Mouse (Mus musculus) megakaryocyte, embryonic 14.5 days (primary cell): ENCODE results near the gene Gna12.

Experiments used
- FLI1 ChIP-seq: IDR thresholded peaks from 2 replicates; pipeline ENCODE4 v1.6.1; 2012; ENCODE audit warnings: low read length, inconsistent platforms, mixed read lengths
- GATA1 ChIP-seq: IDR thresholded peaks from 3 replicates; pipeline ENCODE4 v1.6.1; 2012; ENCODE audit warnings: mixed read lengths, low read length, inconsistent platforms, borderline replicate concordance

DNA sequence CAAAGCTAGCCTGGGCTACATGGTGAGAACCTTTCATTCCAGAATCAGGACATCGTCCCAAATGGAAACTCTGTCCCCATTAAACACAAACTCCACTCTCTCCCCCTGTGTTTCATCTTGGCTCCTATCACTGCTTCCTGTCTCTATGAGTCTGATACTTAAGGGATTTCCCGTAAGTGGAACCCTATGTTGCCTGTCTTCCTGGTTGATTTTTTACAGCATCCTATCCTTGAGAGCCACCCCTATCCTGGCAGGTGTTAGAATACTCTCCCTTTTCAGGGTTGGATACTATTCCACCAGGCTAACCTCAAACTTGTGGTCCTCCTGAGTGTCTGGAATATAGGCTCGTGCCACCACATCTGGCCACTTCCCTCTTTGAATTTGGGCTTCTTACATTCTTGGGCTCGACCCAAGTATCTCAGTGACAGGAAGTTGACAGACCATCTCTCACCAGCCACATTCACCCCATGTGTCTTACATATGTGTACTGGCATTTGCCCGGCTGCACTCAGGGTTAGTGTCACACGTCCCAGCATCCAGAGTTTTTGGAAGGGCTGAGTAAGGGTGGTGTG, 43.6 kb upstream of the Gna12 start:
- TF ChIP-seq GATA1 (no peak), FLI1 (no peak)
